Comparison of ENCODE assay signal across 9 mouse cellular contexts in genomic region chr5:140948009-140948408, GRCm38 (mm10). TPM values are rescaled to one million over a fixed set of nuclear protein-coding genes. Genes with fewer than 3 reads are reported as not detected.
A peak's percentile ranks its signal among the peaks of the same experiment; 100 is the strongest.
DNase-seq lines count a peak whose midpoint lies in the region; ATAC-seq and TF ChIP-seq lines count a peak whose summit lies in the region.
"Had no signal": no experiment of that assay in that cellular context is flagged by ENCODE, and none has a peak within 500 bp of the region (broad histone marks: within the 10 kb centered on the region; RNA-seq: fewer than 3 reads in every experiment).

No protein-coding gene starts in this region.

- H3K4me1 ChIP-seq in heart, embryonic 16.5 days (ENCODE audit: control insufficient read depth, insufficient read depth, low read length): peaks cover 9% of the 10 kb centered on the region
- no peaks in the 10 kb centered on the region for H3K4me1 ChIP-seq in midbrain, postnatal 0 days (ENCODE audit: insufficient read depth, low read length)

- peak; percentile 65 for DNase-seq in left cerebral cortex, adult 11 months (ENCODE audit: low spot score)
- DNase-seq in left cerebral cortex, postnatal 4 days: no peak
- DNase-seq in left cerebral cortex, postnatal 14 days (ENCODE audit: low spot score in 2 of 2): peak; percentile 78 to 79
- DNase-seq in spleen, adult 18-20 months: peak; percentile 83
- DNase-seq in yolk sac, embryonic 10.5 days (ENCODE audit: low spot score): no peak
- DNase-seq in embryo, embryonic 10 days (ENCODE audit: low spot score): no peak
- DNase-seq in midbrain, postnatal 0 days (ENCODE audit: low spot score): no peak

- no peak overlapping the region for H3K4me3 ChIP-seq in heart, embryonic 16.5 days (ENCODE audit: low read length)
- H3K4me3 ChIP-seq in midbrain, postnatal 0 days (ENCODE audit: low read depth, low read length): no peak overlapping the region
- H3K4me3 ChIP-seq: erythroblast, embryonic 14.5 days had no signal

- H3K27ac ChIP-seq in heart, embryonic 16.5 days (ENCODE audit: low read length): 0 out of 2 replicates have a peak overlapping the region, but pooled peaks have one; percentile 2
- H3K27ac ChIP-seq in midbrain, postnatal 0 days (ENCODE audit: low read depth, low read length): no peak overlapping the region

- H3K36me3 ChIP-seq in heart, embryonic 16.5 days (ENCODE audit: control insufficient read depth, insufficient read depth): no peaks in the 10 kb centered on the region
- no peaks in the 10 kb centered on the region for H3K36me3 ChIP-seq in midbrain, postnatal 0 days (ENCODE audit: insufficient read depth, low read length)

- no peak for TF ChIP-seq CTCF in midbrain, postnatal 0 days (IDR thresholded peaks at IDR 0.05)

- whole genome bisulfite sequencing in heart, embryonic 16.5 days: 28% methylated on average over 10 of the region's 10 CpGs
- 75% methylated on average over 10 of the region's 10 CpGs for WGBS in midbrain, postnatal 0 days

- intact Hi-C loops in left cerebral cortex, postnatal 4 days (cut with DNase I): no loop called here
- intact Hi-C loops in left cerebral cortex, postnatal 14 days (cut with DNase I): no loop called here

- no peak overlapping the region for H3K9ac ChIP-seq in heart, embryonic 16.5 days (ENCODE audit: low read length)
- H3K9ac ChIP-seq in midbrain, postnatal 0 days (replicated peaks; ENCODE audit: low read length, poor library complexity, severe bottlenecking): no peak overlapping the region

- no peaks in the 10 kb centered on the region for H3K27me3 ChIP-seq in heart, embryonic 16.5 days (ENCODE audit: control insufficient read depth, insufficient read depth, low read length)
- no peaks in the 10 kb centered on the region for H3K27me3 ChIP-seq in midbrain, postnatal 0 days (ENCODE audit: insufficient read depth, low read length)

- H3K4me2 ChIP-seq in heart, embryonic 16.5 days (ENCODE audit: low read depth, low read length): peak overlapping the region; percentile 31
- no peak overlapping the region for H3K4me2 ChIP-seq in midbrain, postnatal 0 days (ENCODE audit: low read depth, low read length, poor library complexity, severe bottlenecking)

- H3K9me3 ChIP-seq in heart, embryonic 16.5 days (replicated peaks; ENCODE audit: control insufficient read depth, low read length): 0 out of 2 replicates have a peak, but pooled peaks cover 6% of the 10 kb centered on the region
- H3K9me3 ChIP-seq in midbrain, postnatal 0 days (ENCODE audit: low read length): no peaks in the 10 kb centered on the region

- ATAC-seq in heart, embryonic 16.5 days (replicated peaks; ENCODE audit: extremely low read depth, insufficient read depth, low FRiP score): peak; percentile 77
- no peak for ATAC-seq in midbrain, postnatal 0 days (ENCODE audit: low FRiP score)

RNA-seq across cellular contexts. Expression of gene Card11, which starts 52.4 kb away (rescaled TPM):
- total RNA-seq in left cerebral cortex, postnatal 4 days (2021): under 1 TPM; 0.38 to 0.42 TPM
- polyA plus RNA-seq in heart, embryonic 16.5 days (2015; fragmentation: Nextera tagmentation; extraction: Ambion mirVana): 0.87 and 1.4 TPM in 2 replicates
- total RNA-seq in left cerebral cortex, postnatal 14 days (2021): under 1 TPM; 0.27 to 0.37 TPM
- total RNA-seq in midbrain, postnatal 0 days (2014; rRNA removed): 0.19 TPM in 1 of 2 replicates, not detected in the other
- polyA plus RNA-seq in midbrain, postnatal 0 days (2015; fragmentation: Nextera tagmentation; extraction: Ambion mirVana): 0.09 and 0.28 TPM in 2 replicates

Comparison
In these comparisons a context has a peak if more than half of its experiments do, and no peak if none do; other contexts are left out.
1. DNase-seq: peak in left cerebral cortex, adult 11 months (single experiment), left cerebral cortex, postnatal 14 days (2 of 2) and spleen, adult 18-20 months (2 of 2); none in left cerebral cortex, postnatal 4 days (single experiment), yolk sac, embryonic 10.5 days (single experiment), embryo, embryonic 10 days (single experiment) and midbrain, postnatal 0 days (single experiment).